Mouse (Mus musculus): ENCODE results near the gene Slc28a3. TPM values are rescaled to one million over a fixed set of nuclear protein-coding genes. Genes with fewer than 3 reads are reported as not detected.

Slc28a3 gene
- total RNA-seq, 2 experiments from 2014 or later: not detected

DNA sequence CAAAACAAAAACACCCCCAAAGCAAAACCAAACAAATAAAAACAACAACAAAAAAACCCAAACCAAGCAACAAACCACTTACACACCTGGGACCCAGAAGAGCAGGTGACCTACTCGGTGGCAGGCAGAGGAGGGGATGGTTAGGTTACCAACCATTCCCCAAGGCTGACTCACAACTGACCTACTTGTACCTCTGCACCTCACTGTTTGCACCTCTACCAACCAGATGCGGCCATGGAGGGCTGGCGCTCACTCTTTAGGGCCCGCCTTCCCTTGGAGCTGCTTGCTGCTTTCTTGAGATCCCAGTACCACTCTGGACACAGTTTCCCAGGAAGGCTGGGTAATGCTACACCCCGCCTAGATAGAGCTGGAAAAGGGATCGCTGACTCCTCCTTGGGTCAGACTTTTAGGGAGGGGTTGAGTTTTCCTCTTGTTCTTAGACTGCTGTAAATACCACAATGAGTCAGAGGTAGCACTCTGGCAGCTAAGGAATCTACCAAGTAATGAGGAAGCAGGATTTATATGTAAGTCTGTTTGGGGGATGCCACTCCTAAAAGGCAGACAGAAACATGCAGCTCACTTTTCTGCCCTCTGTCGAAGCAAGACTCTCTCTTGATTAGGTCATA is 76.3 kb downstream of the Slc28a3 start:
- ATAC-seq (replicated peaks; ENCODE audit: low FRiP score, poor library complexity, severe bottlenecking): no peak

DNA sequence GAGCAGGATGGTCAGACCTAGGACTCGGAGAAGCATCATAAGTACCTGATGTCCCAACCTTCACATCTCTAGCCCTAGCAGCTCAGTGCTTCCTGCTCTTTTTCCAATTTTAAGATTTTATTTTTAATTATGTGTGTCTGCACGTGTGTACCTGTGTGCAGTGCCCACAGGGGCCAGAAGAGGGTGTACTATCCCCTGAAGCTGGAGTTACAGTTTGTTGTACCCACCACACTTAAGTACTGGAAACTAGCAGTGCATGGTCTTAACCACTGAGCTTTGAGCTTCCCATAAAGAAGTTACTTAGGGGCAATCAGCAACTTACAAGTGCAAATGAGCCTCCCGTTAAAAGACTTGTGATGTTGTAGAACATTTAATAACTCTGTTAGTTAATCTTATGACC is 86.1 kb downstream of the Slc28a3 start:
- ATAC-seq (replicated peaks; ENCODE audit: low FRiP score, poor library complexity, severe bottlenecking): no peak

DNA sequence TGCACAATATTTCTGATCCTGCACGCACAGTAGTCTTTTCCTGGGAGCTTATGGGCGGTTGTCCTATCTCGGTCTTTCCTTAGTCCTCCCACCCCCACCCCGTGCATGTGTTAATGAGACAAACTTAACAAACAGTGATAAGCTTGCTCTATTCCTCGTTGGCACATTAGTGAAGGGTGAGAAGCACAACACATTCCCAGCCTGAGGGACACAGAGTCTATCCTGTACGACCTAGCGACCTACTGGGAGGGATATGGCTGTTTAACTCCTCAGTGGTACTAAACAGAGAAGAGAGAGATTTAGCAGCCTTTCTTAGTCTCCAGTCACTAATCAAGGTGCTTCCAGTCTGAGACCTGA is 86.9 kb downstream of the Slc28a3 start:
- peak; percentile 32; the same call in 1 of the 2 replicates for ATAC-seq (replicated peaks; ENCODE audit: low FRiP score, poor library complexity, severe bottlenecking)

DNA sequence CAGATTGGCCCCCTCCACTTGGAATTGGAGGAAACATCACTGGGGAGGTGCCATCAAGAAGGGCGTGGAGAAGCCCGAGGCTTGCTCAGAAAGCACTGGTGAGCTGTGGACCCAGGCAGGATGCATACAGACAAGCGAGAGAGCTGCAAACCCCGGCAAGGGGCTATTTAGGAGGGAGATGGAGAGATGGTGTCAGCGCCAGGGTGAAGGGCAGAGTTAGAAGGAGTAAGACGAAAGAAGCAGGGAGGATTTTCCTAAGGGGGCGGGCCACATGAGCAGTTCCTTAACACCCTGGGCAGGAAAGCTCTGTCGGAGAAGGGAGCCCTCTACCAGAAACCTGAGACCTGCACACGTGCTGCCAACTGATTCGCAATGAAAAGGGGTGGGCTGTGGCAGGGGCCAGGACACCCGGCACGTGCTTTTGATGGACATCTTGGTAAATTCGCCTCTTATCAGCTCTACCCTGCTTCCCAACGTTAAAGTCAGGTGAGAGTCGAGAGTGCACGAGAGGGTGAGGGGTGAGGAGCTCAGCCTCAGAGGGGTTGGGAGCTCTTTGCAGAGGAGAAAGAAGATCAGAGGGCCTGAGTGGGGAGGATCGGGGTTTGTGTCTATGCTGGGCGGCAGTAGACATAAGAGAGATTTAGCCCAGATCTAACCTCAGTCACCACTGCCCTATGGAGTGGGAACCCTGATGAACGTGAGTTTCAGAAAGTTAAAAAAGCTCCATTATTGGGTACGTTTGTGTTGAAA is 87.5 kb downstream of the Slc28a3 start:
- ATAC-seq (replicated peaks; ENCODE audit: low FRiP score, poor library complexity, severe bottlenecking): peak; percentile 55

DNA sequence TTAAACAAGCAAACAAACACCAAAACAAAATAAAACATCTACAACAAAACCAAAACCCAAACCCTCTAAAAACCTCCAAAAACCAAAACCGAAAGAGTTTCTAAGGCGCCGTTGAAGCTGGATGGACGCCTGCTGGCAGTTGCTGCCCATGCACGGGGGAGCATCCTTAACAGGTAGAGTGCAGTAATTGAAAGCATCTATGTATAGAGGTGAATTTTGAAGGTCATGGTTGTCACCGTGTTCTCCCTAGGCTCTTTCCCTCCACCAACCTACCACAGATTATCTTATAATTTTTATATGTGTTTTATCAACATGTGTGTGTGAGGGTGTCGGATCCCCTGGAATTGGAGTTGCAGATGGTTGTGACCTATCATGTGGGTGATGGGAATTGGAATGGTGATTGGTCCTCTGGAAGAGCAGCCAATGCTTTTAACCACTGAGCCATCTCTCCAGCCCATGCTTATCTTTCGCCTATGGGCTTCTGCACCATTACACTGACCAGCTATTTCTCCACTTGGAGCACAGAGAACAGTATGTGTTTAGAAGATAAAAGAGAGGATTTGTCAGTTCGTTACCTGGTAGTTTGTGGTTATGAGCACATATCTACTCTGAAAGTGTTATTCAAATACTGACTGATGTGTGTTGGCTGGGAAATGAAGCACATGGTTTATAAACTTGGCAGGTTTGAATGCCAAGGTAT is 89.2 kb downstream of the Slc28a3 start:
- ATAC-seq (replicated peaks; ENCODE audit: low FRiP score, poor library complexity, severe bottlenecking): 0 out of 2 replicates have a peak, but pooled peaks have one; percentile 21

DNA sequence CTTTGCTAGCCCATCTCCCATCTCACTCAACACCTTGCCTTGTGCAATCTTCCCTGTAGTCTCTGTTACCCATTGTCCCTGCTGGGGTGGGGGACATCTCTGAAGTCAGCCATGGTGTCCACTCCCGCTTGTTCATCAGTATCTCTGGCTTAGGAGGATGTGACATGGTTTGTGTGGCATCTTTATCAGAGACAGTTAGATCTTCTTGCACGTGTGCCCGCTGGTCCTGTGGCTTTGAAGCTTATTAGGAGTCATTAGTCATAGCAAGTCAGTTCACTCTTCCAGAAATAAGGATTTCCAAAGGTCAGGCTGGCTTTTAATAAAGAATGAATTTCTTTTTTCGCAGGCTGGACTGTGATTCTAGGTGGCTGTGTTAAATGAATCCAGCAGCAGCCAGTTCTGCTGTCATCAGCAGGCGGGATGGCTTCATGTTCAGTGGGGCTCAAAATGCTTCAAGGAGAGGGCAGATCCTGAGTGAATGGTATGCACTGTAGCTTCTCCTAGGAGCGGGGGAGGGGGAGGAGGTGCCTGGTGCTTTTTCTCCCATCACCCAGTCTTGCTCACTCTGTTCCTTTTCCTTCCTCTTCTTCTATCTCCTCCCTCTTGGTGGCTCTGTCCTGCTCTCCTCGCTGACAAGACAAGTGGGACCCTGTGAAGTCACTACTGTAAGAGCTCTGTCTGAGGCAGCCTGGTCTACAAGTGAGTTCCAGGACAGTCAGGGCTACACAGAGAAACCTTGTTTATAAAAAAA is 89.9 kb downstream of the Slc28a3 start:
- no peak for ATAC-seq (replicated peaks; ENCODE audit: low FRiP score, poor library complexity, severe bottlenecking)

DNA sequence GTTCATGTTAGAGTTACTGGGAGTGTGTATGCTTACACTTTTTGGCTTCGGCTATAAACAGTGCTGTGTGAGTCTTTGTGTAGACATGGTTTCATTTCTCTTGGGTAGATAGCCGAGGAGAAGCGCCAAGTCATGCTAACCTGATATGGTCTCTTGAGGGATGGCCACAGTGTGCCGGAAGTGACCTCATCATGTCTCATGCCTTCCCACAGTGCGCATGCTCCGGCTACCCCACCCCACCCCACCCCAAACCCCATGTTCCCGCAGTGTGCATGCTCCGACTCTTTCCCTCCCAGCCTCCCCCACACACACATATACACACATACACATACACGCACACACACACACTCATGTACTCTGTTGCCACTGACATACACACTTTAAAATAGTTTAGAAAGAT is 90.6 kb downstream of the Slc28a3 start:
- peak; percentile 72 for ATAC-seq (replicated peaks; ENCODE audit: low FRiP score, poor library complexity, severe bottlenecking)

DNA sequence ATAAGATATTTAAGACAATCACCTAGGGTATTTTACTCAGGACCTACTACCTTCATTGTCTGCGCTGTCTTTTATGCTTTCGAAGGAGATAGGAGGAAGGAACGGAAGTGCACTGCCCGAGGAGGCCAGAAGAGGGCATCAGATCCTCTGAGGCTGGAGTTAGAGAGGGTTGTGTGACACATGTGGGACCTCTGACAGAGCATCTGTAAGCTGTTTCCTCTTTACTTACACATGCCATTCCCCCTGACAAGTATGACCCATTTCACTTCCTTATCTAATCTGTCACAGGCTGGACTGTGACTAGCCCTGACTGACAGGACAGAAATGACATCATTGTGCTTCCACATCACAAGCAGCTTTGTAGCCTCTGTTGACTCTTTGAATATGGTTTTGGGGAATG is 94.4 kb downstream of the Slc28a3 start:
- no peak; the same call in 1 of the 2 replicates for ATAC-seq (replicated peaks; ENCODE audit: low FRiP score, poor library complexity, severe bottlenecking)

DNA sequence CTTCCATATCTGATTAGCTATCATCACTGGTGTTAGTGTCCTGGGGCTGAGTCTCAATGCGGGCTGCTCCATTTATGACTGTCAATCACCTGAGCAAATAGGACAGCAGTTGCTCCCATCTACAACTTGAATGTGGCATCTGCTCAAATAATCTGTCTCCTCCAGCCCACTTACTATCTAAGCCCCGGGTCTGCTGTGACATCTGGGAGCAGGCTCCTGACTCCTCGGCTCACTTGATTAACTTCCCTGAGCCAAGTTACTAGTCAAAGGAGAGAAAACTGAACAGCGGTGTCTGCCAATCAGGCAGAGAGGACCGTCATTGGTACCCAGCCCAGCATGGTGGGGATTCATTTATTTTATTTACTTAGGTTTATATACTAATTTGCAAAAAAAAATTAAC is 95.0 kb downstream of the Slc28a3 start:
- no peak for ATAC-seq (replicated peaks; ENCODE audit: low FRiP score, poor library complexity, severe bottlenecking)

DNA sequence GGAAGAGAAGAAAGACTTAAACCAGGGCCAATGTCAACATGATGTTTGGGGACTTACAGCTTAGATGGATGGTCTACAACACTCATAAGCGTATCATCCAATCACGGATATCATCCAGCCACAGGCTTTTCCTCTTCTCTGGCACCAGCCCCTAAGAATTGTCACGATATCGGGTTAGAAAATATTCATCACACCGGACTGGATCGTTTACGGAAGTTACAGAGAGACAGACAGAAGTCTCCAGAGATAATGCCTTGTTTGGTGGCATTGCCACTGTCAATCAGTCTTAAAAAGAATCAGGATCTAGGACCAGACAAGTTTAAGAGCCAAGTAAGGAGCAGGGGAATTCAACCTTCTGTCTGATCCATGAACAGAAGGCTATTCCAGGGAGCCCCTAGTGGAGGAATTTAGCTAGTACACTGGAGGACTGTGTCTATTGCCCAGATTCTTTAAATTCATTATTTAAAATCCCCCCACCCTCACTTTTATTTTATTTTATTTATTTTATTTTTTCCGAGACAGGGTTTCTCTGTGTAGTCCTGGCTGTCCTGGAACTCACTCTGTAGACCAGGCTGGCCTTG is 96.4 kb downstream of the Slc28a3 start:
- no peak for ATAC-seq (replicated peaks; ENCODE audit: low FRiP score, poor library complexity, severe bottlenecking)

DNA sequence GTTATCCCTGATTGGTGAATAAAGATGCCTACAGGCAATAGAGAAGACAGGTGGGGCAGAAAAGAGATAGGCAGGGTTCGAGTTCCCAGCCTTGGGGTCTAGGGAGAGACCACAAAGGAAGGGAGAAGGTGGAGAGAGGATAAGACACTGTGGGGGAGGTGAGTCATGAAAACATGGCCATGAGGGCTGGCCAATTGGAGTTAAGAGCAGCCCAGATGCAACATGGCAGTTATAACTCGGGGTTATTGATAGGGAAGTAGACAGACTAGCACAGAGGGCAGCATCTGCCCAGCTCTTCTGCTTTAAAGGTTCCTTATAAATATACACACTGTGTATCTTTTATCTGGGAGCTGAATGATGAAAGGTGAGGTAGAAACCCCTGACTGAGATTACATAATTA is 98.8 kb downstream of the Slc28a3 start:
- ATAC-seq (replicated peaks; ENCODE audit: low FRiP score, poor library complexity, severe bottlenecking): no peak

DNA sequence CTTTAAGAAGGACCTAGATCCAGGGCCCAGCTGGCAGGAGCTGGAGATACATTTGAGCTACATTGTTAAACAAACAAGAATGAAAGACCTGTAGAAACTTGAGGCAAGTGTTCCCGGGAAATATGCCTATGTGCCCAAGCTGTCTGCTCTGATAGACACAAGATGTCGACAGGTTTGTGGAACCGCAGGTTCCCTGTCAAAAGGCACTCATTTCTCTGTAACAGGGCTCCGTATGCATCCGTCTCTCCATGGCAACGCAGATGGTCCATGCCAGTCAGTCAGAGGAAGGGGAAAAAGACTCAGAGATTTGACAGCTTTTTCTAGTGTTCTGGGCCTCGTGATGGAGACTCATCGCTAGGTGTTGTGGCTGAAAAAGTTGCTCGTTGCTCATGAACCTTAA is 99.4 kb downstream of the Slc28a3 start:
- ATAC-seq (replicated peaks; ENCODE audit: low FRiP score, poor library complexity, severe bottlenecking): no peak

DNA sequence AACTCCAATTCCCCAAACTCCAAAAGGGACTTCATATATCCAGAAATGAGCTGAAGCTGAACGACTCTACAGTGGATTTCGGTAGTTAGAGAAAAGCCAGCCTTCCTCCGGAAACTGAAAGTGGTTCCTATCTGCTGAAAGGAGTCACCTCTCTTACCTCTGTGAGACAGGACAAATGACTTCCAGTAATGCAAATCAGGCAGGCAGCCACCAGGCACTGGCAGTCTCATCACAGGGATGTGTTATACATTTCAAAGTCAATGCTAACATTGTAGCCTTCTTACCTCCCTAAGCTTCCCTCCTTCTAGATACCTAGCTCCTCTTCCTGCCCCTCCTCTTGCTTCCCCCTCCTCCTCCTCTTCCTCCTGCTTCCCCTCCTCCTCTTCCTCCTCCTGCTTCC is 101.4 kb downstream of the Slc28a3 start:
- no peak for ATAC-seq (replicated peaks; ENCODE audit: low FRiP score, poor library complexity, severe bottlenecking)

DNA sequence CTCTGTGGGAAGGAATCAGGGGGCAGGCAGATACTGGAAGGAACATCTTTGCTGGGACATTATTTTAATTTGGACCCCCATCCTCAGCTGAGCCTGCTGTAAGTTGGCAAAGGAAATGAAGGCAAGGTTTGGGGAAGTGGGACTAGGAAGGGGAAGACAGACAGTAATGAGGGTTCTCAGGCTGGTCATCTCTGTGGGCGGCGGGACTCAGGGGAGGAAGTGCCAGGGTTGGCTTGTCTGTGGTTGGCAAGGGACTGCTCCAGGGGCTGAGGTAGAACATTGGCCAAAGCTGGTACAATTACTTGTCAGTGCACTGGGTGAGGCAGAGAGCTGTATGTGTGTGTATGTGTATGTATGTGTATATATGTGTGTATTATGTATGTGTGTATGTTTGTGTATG is 107.1 kb downstream of the Slc28a3 start:
- no peak for ATAC-seq (replicated peaks; ENCODE audit: low FRiP score, poor library complexity, severe bottlenecking)

DNA sequence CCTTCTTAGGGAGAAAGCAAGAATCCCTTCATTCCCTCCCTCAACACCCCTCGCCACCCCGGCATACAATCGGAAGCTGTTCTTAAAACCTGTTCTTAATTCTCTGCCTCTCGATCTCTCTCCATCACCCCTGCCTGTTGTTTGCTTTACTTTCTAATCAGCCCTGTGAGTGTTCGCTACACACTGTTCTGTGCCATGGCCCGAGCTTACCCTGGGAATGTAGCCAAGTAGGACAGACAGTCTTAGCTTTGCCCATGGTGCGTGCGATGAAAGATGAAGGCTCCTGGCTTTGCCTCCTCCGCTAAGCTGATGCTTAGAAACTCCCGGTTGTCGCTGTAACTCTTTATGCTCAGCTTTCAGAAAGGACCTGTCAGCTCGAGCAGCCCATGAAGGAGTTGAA is 112.9 kb downstream of the Slc28a3 start:
- no peak for ATAC-seq (replicated peaks; ENCODE audit: low FRiP score, poor library complexity, severe bottlenecking)

Other genes with a start within 250 kb of the Slc28a3 start
- gene 2210016F16Rik, start 225.7 kb downstream of the Slc28a3 start, total RNA-seq (2015; ENCODE audit: low replicate concordance): 2.1 and 7.6 TPM in 2 replicates
- 3.1 and 7.1 TPM in 2 replicates for gene 2210016F16Rik, start 225.7 kb downstream of the Slc28a3 start, total RNA-seq (2017; ENCODE audit: low replicate concordance)
- gene Rmi1, start 208.6 kb downstream of the Slc28a3 start, total RNA-seq (2015; ENCODE audit: low replicate concordance): 38.1 and 42.2 TPM in 2 replicates
- 23.9 and 31.6 TPM in 2 replicates for gene Rmi1, start 208.6 kb downstream of the Slc28a3 start, total RNA-seq (2017; ENCODE audit: low replicate concordance)
- gene Hnrnpk, start 207.5 kb downstream of the Slc28a3 start, total RNA-seq (2015; ENCODE audit: low replicate concordance): 489 and 576 TPM in 2 replicates
- 788 and 801 TPM in 2 replicates for gene Hnrnpk, start 207.5 kb downstream of the Slc28a3 start, total RNA-seq (2017; ENCODE audit: low replicate concordance)
- gene Ntrk2, start 195.7 kb upstream of the Slc28a3 start, total RNA-seq (2015; ENCODE audit: low replicate concordance): not detected in 2 replicates
- gene Ntrk2, start 195.7 kb upstream of the Slc28a3 start, total RNA-seq (2017; ENCODE audit: low replicate concordance): not detected in 2 replicates

Data from erythroid progenitor cell, adult 5-6 weeks (primary cell).